Mouse (Mus musculus) megakaryocyte, embryonic 14.5 days (primary cell): ENCODE measurements at regions not wholly inside any gene's neighbourhood (a gene's known extent, or its start where the extent isn't known, plus 50 kb on each side); places are given as distances from the start of the nearest gene placed in this dataset.

Experiments
- FLI1 ChIP-seq: IDR thresholded peaks from 2 replicates; pipeline ENCODE4 v1.6.1; 2012; ENCODE audit warnings: low read length, inconsistent platforms, mixed read lengths
- GATA1 ChIP-seq: IDR thresholded peaks from 3 replicates; pipeline ENCODE4 v1.6.1; 2012; ENCODE audit warnings: mixed read lengths, low read length, inconsistent platforms, borderline replicate concordance

GRCm38 (mm10) chr4:8072989-8073573 lies 165.8 kb downstream of the Car8 start:
- TF ChIP-seq GATA1 (no peak), FLI1 (no peak)
